Mouse (Mus musculus): Measurements from ENCODE around the gene Tbl2.

Gene Tbl2

DNA sequence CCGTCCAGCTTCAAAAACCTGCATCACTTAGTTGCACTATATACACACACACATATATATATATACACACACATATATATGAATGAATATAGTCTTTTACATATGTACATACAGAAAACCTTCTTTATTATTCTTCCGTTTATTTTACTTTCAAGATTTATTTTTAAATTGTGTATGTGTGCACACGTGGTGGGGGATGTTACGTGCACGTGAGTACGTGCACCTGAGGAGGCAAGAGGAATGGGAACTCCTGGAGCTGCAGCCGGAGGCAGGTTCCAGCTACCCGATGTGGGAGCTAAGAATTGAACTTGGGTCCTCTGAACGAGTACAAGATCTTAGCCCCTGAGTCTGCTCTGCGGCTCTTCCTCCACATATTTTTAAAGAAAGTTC, 36.8 kb downstream of the Tbl2 start:
- no peak for DNase-seq (ENCODE audit: low read depth, low spot score)

- peak; percentile 98 for DNase-seq (ENCODE audit: low read depth, low spot score)
Observed at GRCm38 (mm10) chr5:135186621-135187348, 37.3 kb downstream of the Tbl2 start, which contains the start of gene Baz1b. Gene Baz1b (plus strand): TSS chr5:135187264.

GRCm38 (mm10) chr5:135187349-135188213, 38.1 kb downstream of the Tbl2 start:
- DNase-seq (ENCODE audit: low read depth, low spot score): no peak

DNA sequence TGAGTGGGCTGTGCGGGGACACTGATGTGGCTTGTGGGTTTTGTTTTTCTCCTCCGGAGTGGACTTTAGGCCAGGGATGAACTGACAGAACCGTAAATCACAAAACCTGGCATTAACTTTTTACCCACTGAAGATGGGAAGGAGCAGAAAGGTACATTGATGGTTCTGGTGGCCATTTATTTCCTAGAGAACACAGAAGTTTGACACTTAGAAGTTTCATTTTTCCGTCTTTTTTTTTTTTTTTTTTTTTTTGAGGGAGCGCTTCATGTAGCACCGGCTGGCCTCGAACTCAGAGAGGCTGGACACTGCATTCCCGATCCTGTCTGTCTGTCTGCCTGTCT, 38.7 kb downstream of the Tbl2 start:
- DNase-seq (ENCODE audit: low read depth, low spot score): no peak

DNA sequence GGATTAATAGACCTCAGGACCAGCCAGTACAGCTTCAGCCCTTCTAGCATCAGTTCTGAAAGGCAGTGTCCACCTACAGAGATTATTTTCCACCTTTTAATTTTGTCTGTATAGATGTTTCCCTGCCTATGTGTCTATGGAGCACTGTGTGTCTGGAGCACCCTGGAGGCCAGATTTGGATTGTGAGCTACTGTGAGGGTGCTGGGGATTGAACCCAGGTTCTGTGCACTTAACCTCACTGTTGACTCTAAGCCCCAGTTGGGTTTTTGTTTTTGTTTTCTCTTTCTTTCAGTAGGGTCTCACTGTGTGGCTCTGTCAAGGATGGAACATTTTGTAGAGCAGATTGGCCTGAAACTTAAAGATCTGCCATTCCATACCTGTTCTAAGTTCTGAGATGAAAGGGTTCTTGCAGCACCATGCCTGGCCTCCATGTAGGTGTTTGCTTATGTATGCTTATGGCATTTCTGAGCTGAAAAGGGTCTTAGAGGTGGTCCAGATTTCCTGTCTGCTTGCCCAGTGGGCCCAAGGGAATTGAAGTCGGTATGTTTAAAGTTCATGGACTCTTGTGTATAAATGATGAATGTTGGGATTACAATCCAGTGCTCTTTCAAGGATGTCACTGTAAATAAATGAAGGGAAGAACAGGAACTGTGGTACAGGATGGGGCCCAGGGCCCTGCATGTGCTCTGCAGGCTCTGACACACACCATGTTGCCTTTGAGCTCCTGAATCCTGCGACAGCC, 40.0 kb downstream of the Tbl2 start:
- no peak for DNase-seq (ENCODE audit: low read depth, low spot score)

DNA sequence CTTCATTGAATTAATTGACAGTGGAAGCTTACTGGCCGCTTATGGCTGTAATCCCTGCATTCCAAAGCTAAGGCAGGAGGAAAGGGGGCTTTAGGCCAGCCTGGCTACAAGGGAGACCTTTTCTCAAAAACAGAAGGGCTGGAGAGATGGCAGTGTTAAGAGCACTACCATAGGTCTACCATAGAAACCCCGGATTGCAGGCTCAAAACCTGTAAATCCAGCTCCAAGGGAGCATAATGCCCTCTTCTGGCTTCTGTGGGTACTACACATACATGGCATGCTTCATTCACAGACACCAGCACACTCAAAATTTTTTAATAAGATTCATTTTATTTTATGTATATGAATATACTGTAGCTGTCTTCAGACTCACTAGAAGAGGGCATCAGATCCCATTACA, 42.2 kb downstream of the Tbl2 start:
- DNase-seq (ENCODE audit: low read depth, low spot score): peak; percentile 82

DNA sequence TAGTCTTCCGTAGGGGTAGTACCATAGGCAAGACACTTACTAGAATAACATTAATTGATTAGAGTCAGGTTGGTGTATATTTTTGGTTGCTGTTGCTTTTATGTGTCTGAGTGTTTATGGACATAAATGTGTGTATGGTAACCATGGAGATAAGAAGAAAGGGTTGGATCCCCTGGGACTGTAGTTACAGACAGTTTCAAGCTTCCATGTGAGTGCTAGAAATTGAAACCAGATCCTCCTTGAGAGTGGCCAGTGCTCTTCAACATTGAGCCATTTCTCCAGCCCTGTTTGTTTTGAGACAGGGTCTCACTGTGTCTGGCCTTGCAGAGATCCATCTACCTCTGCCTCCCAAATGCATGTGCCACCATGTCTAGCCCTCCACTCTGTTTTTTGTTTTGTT, 43.0 kb downstream of the Tbl2 start:
- no peak for DNase-seq (ENCODE audit: low read depth, low spot score)

DNA sequence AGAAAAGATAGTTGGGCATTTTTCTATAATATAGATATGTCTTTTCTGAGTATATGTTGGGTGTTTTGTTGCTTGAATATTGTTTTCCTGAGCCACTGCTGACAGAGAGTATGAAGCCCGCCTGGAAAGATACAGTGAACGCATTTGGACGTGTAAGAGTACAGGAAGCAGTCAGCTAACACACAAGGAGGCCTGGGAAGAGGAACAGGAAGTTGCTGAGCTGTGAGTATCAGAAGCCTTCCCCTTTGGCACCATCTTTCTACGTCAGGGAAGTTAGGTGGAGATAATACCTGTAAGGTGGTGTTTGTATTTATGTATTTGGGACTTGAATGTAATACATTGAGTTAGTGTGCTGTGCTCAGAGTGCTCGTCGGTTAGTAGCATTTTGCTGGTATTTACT, 46.9 kb downstream of the Tbl2 start:
- no peak for DNase-seq (ENCODE audit: low read depth, low spot score)

DNA sequence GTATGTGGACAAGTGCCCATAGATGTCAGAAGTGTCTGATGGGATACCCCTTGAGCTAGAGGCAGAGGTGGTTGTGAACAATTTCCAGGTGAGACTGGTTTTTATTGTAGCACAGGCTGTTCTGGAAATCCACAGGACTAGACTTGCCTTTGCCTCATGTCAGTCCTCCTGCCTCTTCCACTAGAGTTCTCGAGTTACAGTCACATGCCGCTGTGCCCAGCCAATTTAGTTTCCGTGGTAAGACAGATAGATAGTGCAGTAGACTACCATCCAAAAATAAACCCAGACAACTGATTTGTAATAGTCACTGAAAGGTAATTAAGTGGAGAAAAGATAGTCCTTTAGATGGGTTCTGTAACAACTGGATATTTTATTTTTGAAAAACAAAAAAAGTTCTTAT, 53.3 kb downstream of the Tbl2 start:
- DNase-seq (ENCODE audit: low read depth, low spot score): no peak

- DNase-seq (ENCODE audit: low read depth, low spot score): peak; percentile 59
Observed at GRCm38 (mm10) chr5:135208197-135208596, 58.7 kb downstream of the Tbl2 start.

Data from ES-CJ7 (cell line).